Mouse (Mus musculus) kidney, postnatal 0 days (tissue): ENCODE results near the gene Sumf1. TPM values are rescaled to one million over a fixed set of nuclear protein-coding genes. Genes with fewer than 3 reads are reported as not detected.

Experiments used
- ATAC-seq: fragments of 200-750 bp; cut with Nextera tagmentation; replicated peaks from 2 replicates; pipeline ENCODE4 v1.8.0; 2017; ENCODE audit warnings: low read depth, moderate number of reproducible peaks, moderate TSS enrichment, moderate library complexity; ENCODE audit not compliant: low FRiP score
- DNase-seq: peaks from one replicate; pipeline ENCODE4 v3.0.0-alpha.2; 2016; ENCODE audit warnings: low spot score
- H3K27ac ChIP-seq: fragments of 300-500 bp; sonication (generic); 2 replicates; pipeline ENCODE4 v1.5.1; 2014; ENCODE audit warnings: mild to moderate bottlenecking
- H3K27me3 ChIP-seq: fragments of 300-500 bp; sonication (generic); 2 replicates; pipeline ENCODE4 v1.6.1; 2014; ENCODE audit warnings: low read length, mixed read lengths; ENCODE audit not compliant: insufficient read depth
- H3K36me3 ChIP-seq: fragments of 300-500 bp; sonication (generic); 2 replicates; pipeline ENCODE4 v1.6.1; 2014; ENCODE audit warnings: low read length, mixed read lengths; ENCODE audit not compliant: insufficient read depth
- H3K4me1 ChIP-seq: fragments of 300-500 bp; sonication (generic); replicated peaks from 2 replicates; pipeline ENCODE4 v1.6.1; 2014; ENCODE audit warnings: antibody characterized with exemption, low read length, mixed read lengths; ENCODE audit not compliant: insufficient read depth
- H3K4me2 ChIP-seq: fragments of 300-500 bp; sonication (generic); 2 replicates; pipeline ENCODE4 v1.6.1; 2014; ENCODE audit warnings: mild to moderate bottlenecking, low read length, moderate library complexity, mixed read lengths
- H3K4me3 ChIP-seq: fragments of 300-500 bp; sonication (generic); replicated peaks from 2 replicates; pipeline ENCODE4 v1.5.1; 2014; ENCODE audit warnings: low read depth, low read length
- H3K9ac ChIP-seq: fragments of 300-500 bp; sonication (generic); 2 replicates; pipeline ENCODE4 v1.6.1; 2014; ENCODE audit warnings: low read depth, low read length
- H3K9me3 ChIP-seq: fragments of 300-500 bp; sonication (generic); replicated peaks from 2 replicates; pipeline ENCODE4 v1.6.1; 2016; ENCODE audit warnings: low read length, inconsistent platforms, mixed read lengths
- CTCF ChIP-seq: IDR thresholded peaks from 2 replicates; pipeline ENCODE4 v1.5.1; 2016; ENCODE audit warnings: antibody characterized with exemption, low read depth, mild to moderate bottlenecking, moderate library complexity
- WGBS: fragments of 180-500 bp; shearing (Covaris S2); extraction: QIAGEN DNeasy Blood & Tissue Kit; methylation state at CpG from one replicate; pipeline ENCODE4 v1.1.7; 2014; 5-methylcytosine and 5-hydroxymethylcytosine counted together
- polyA plus RNA-seq: library from polyadenylated mRNA; unstranded; fragments of >200 nt; fragmentation: Nextera tagmentation; extraction: Ambion mirVana; gene quantifications from 2 replicates; pipeline ENCODE4 v1.2.1, GENCODE M21; 2015

The Sumf1 gene
- polyA plus RNA-seq, 1 experiment from 2014 or later, result 34.0 TPM

DNA sequence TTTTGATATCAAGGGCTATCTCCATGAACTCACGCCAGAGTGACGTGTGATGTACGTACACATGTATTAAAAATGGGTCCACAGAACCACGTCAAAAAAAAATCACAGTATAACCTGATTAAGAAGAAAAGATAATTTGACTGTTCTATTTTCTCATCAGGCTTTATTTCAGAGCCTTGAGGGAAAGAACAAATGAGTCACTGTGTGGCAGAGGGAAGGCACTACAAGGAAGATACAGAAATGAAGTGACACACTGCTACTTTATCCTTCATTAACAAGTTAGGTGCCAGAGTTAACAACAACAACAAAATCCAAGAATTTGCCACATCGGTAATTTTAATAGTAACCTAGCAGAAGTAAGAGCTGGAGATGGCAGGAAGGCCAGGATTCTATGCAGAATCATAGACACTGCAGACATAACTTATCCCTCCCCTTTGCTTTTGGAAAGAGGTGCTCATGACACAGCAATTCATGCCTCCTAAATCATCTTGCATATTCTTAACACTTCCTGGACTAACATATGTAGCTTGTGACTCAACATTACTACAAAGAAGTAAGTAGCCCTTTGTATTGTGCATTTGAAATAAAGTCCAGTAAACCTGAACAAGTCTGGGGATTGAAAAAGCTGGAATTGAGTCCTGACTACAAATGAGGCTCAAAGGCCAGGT is 53.0 kb downstream of the Sumf1 start:
- H3K4me1 ChIP-seq, result no peaks in the 10 kb centered on the region
- 96% methylated on average over 5 of the region's 5 CpGs for WGBS
- DNase-seq, result no peak
- no peaks in the 10 kb centered on the region for H3K9me3 ChIP-seq
- no peak overlapping the region for H3K4me2 ChIP-seq
- H3K27ac ChIP-seq, result no peak overlapping the region
- no peak overlapping the region for H3K9ac ChIP-seq
- H3K4me3 ChIP-seq, result no peak overlapping the region
- H3K27me3 ChIP-seq, result no peaks in the 10 kb centered on the region
- H3K36me3 ChIP-seq, result no peaks in the 10 kb centered on the region
- ATAC-seq, result no peak
- TF ChIP-seq CTCF, result no peak

DNA sequence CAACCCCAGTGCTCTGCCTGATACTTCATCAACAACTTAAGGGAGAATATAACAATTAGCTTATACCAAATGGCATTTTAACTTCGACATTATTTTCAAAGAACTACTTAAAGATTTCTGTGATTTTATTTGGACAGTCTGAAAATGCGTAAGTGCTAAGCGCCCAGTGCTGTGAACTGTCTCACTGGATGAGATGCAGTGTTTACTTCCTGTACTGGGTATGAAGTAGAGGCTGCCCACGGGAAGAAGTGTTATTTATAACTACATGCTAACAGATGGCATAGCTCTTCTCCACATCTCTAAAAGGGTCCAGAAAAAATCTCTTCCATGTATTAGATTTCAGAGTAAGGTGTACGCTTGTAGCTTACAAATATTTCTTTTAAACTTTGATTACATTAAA is 54.7 kb downstream of the Sumf1 start:
- TF ChIP-seq CTCF, result no peak
- 78% methylated on average over 5 of the region's 5 CpGs for WGBS
- H3K36me3 ChIP-seq, result no peaks in the 10 kb centered on the region
- ATAC-seq, result no peak
- no peak overlapping the region for H3K4me3 ChIP-seq
- no peaks in the 10 kb centered on the region for H3K4me1 ChIP-seq
- no peak for DNase-seq
- no peaks in the 10 kb centered on the region for H3K27me3 ChIP-seq
- no peaks in the 10 kb centered on the region for H3K9me3 ChIP-seq
- H3K27ac ChIP-seq, result no peak overlapping the region
- H3K9ac ChIP-seq, result no peak overlapping the region
- H3K4me2 ChIP-seq, result no peak overlapping the region

DNA sequence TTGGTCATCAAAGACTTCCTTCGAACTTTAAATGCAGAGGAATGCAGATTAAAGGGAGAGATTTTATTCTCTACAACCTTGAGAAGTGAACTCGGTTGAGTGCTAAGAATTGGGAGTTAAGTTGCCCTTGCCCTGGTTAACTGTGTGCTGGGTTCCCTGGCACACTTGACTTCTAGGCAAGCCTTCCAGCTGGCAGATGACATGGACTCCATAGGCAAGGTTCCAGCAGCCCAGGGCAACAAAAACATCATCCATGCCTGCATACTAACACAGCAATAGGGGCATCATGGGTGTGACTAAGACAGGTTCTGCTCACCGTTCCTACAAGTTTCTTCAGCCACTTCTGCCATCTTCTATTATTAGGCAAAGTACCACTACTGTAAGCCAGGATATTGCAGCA is 58.8 kb downstream of the Sumf1 start:
- H3K27ac ChIP-seq, result no peak overlapping the region
- no peaks in the 10 kb centered on the region for H3K27me3 ChIP-seq
- 89% methylated on average over 3 of the region's 3 CpGs for WGBS
- no peak overlapping the region for H3K4me3 ChIP-seq
- H3K4me2 ChIP-seq, result no peak overlapping the region
- no peaks in the 10 kb centered on the region for H3K36me3 ChIP-seq
- no peak for ATAC-seq
- DNase-seq, result no peak
- no peak for TF ChIP-seq CTCF
- H3K4me1 ChIP-seq, result no peaks in the 10 kb centered on the region
- H3K9me3 ChIP-seq, result no peaks in the 10 kb centered on the region
- no peak overlapping the region for H3K9ac ChIP-seq

DNA sequence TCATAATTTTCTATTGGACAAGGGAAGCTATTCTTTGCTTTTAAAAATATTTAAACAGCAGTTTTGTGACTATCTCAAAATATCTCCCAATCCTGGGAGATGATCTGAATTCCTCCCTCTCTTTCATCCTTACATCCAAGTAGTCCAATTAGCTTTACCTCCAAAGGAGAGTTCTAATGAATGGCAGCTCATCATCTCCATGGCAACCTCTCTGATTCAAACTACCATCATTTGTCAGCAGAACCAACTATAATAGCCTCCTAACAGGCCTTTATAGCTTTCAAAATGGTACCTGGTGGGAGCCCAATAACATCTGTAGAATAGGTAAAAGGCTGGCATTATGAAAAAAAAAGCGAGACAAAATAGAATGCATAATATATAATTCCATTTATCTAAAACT is 59.9 kb downstream of the Sumf1 start:
- H3K36me3 ChIP-seq, result no peaks in the 10 kb centered on the region
- no peak overlapping the region for H3K9ac ChIP-seq
- no peaks in the 10 kb centered on the region; the same call in 1 of the 2 replicates for H3K9me3 ChIP-seq
- H3K27me3 ChIP-seq, result no peaks in the 10 kb centered on the region
- H3K4me2 ChIP-seq, result no peak overlapping the region
- no peaks in the 10 kb centered on the region for H3K4me1 ChIP-seq
- no peak overlapping the region for H3K27ac ChIP-seq
- H3K4me3 ChIP-seq, result no peak overlapping the region
- TF ChIP-seq CTCF, result no peak
- 90% methylated on average over 1 of the region's 1 CpGs for WGBS
- ATAC-seq, result no peak
- no peak for DNase-seq

DNA sequence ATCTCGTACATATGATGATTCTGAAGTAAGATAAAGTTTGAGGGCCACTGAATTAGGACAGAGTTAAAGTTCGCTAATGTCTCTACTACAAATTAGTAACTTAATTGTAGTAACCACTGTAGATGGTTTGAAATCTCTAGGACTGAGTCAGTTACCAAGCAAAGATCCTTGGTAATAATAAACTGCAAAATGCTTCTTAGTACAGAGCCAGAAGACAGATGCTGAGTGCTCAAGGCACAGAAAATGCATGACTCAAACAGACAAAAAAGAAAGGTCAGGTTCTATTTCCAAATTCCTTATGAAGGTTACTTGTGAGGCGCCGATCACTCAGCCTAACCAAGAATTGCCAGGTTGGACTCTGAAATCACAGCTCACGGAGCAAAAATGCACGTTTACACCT is 67.5 kb downstream of the Sumf1 start:
- DNase-seq (no peak), ATAC-seq (no peak)
- 78% methylated on average over 6 of the region's 6 CpGs for WGBS
- no peaks in the 10 kb centered on the region for H3K36me3 ChIP-seq
- H3K9ac ChIP-seq, result no peak overlapping the region
- H3K27ac ChIP-seq, result no peak overlapping the region
- H3K27me3 ChIP-seq, result no peaks in the 10 kb centered on the region
- no peak overlapping the region for H3K4me3 ChIP-seq
- H3K4me1 ChIP-seq, result no peaks in the 10 kb centered on the region
- TF ChIP-seq CTCF, result no peak
- no peaks in the 10 kb centered on the region; the same call in 1 of the 2 replicates for H3K9me3 ChIP-seq
- H3K4me2 ChIP-seq, result no peak overlapping the region

DNA sequence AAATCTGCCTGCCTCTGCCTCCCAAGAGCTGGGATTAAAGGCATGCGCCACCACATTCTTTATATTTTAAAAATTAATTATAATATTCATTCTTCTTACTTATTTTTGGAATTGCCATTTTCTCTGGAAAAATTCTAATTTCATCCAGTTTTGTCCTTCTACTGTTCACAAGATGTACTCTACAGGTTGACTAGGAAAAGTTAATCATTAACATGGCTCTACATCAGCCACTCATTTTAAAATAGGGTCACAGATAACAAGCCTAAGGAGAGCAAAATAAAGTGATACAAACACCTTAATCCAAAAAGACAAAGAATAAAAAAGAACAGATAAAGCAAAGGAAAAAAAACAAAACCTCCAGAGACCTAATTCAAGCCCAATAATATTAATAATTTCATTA is 70.4 kb downstream of the Sumf1 start:
- no peak for ATAC-seq
- Histone ChIP-seq H3K36me3 (no peaks in the 10 kb centered on the region), H3K27ac (no peak overlapping the region), H3K4me2 (no peak overlapping the region), H3K9me3 (no peaks in the 10 kb centered on the region), H3K4me1 (no peaks in the 10 kb centered on the region), H3K4me3 (no peak overlapping the region), H3K27me3 (no peaks in the 10 kb centered on the region), H3K9ac (no peak overlapping the region)
- DNase-seq, result no peak
- WGBS, result 98% methylated on average over 1 of the region's 1 CpGs
- no peak for TF ChIP-seq CTCF

DNA sequence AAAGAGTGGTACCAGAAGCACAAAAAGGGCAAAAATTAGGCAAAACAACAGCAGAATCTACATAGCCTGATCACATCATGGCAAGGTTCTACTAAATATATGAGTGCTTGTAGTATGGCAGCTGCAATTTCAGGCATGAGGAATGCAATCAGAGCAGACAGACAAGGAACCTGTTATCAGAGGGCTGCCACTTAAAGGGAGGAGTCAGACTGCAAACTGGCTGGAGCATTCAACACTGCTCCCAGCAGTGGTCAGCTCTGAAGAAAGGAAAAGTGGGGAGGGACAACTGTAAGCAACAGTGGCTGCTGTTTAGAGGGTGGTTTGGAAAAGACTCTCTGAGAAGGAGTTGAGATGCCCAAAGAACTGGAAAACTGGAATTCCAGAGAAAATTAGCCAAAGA is 73.7 kb downstream of the Sumf1 start:
- Histone ChIP-seq H3K27me3 (no peaks in the 10 kb centered on the region), H3K36me3 (no peaks in the 10 kb centered on the region), H3K9me3 (no peaks in the 10 kb centered on the region), H3K4me2 (no peak overlapping the region), H3K27ac (no peak overlapping the region), H3K4me3 (no peak overlapping the region), H3K9ac (no peak overlapping the region), H3K4me1 (no peaks in the 10 kb centered on the region)
- no peak for TF ChIP-seq CTCF
- ATAC-seq, result no peak
- no peak for DNase-seq
